16 mouse cellular contexts compared by ENCODE assay signal in genomic region chr11:61686906-61687453, GRCm38 (mm10). TPM values are rescaled to one million over a fixed set of nuclear protein-coding genes. Genes with fewer than 3 reads are reported as not detected.
DNase-seq lines count a peak whose midpoint lies in the region; ATAC-seq lines count a peak whose summit lies in the region.
"Had no signal": no experiment of that assay in that cellular context is flagged by ENCODE, and none has a peak within 500 bp of the region (broad histone marks: within the 10 kb centered on the region; RNA-seq: fewer than 3 reads in every experiment).

No protein-coding gene starts in this region.

- intact Hi-C loops in gastrocnemius, postnatal 14 days (cut with DNase I; ENCODE audit: low total_unique reads): no loop called here

- H3K9me3 ChIP-seq in megakaryocyte, embryonic 14.5 days: no peaks in the 10 kb centered on the region
- no peaks in the 10 kb centered on the region for H3K9me3 ChIP-seq in embryonic facial prominence, embryonic 13.5 days
- H3K9me3 ChIP-seq in liver, embryonic 13.5 days (replicated peaks): no peaks in the 10 kb centered on the region
- H3K9me3 ChIP-seq: limb, embryonic 12.5 days; midbrain, embryonic 12.5 days had no signal

- peak; percentile 28 for DNase-seq in liver, embryonic 13.5 days
- no peak for DNase-seq in gastrocnemius, postnatal 14 days
- DNase-seq in thymus, postnatal 4 days: no peak
- DNase-seq: adrenal gland, postnatal 36 days; gastrocnemius, postnatal 36 days; kidney, postnatal 14 days; lung, postnatal 14 days had no signal

- no peak overlapping the region for H3K9ac ChIP-seq in embryonic facial prominence, embryonic 13.5 days
- peak overlapping the region; percentile 84 for H3K9ac ChIP-seq in liver, embryonic 13.5 days
- H3K9ac ChIP-seq: limb, embryonic 12.5 days; midbrain, embryonic 12.5 days had no signal

- peak overlapping the region; percentile 24; the same call in 1 of the 2 replicates for H3K27ac ChIP-seq in embryonic facial prominence, embryonic 13.5 days
- peak overlapping the region; percentile 87 for H3K27ac ChIP-seq in liver, embryonic 13.5 days
- H3K27ac ChIP-seq: hindbrain, postnatal 0 days; limb, embryonic 12.5 days; midbrain, embryonic 12.5 days had no signal

- no peak for ATAC-seq in megakaryocyte, adult 5-6 weeks (ENCODE audit: poor library complexity, severe bottlenecking)
- ATAC-seq in embryonic facial prominence, embryonic 13.5 days (ENCODE audit: insufficient number of reproducible peaks, insufficient read depth, low FRiP score, low TSS enrichment, low read depth): no peak
- ATAC-seq in liver, embryonic 13.5 days (ENCODE audit: low read depth): no peak
- no peak for ATAC-seq in monocyte, adult 5-6 weeks (replicated peaks; ENCODE audit: insufficient number of reproducible peaks, low FRiP score, low TSS enrichment, poor library complexity, severe bottlenecking)
- ATAC-seq: hindbrain, postnatal 0 days had no signal

- H3K4me1 ChIP-seq in megakaryocyte, embryonic 14.5 days: peaks cover 73% of the 10 kb centered on the region
- peaks cover 28% of the 10 kb centered on the region for H3K4me1 ChIP-seq in embryonic facial prominence, embryonic 13.5 days
- peaks cover 68% of the 10 kb centered on the region for H3K4me1 ChIP-seq in liver, embryonic 13.5 days (replicated peaks)

- H3K27me3 ChIP-seq in megakaryocyte, embryonic 14.5 days (replicated peaks): peaks cover 83% of the 10 kb centered on the region
- peaks cover 36% of the 10 kb centered on the region for H3K27me3 ChIP-seq in embryonic facial prominence, embryonic 13.5 days
- peaks cover 15% of the 10 kb centered on the region for H3K27me3 ChIP-seq in liver, embryonic 13.5 days

- H3K36me3 ChIP-seq in megakaryocyte, embryonic 14.5 days (replicated peaks; ENCODE audit: low read length): peaks cover 31% of the 10 kb centered on the region
- H3K36me3 ChIP-seq in embryonic facial prominence, embryonic 13.5 days: no peaks in the 10 kb centered on the region
- peaks cover 15% of the 10 kb centered on the region; the same call in 1 of the 2 replicates for H3K36me3 ChIP-seq in liver, embryonic 13.5 days
- H3K36me3 ChIP-seq: limb, embryonic 12.5 days; midbrain, embryonic 12.5 days had no signal

- 0 out of 2 replicates have a peak overlapping the region, but pooled peaks have one; percentile 5 for H3K4me2 ChIP-seq in embryonic facial prominence, embryonic 13.5 days
- H3K4me2 ChIP-seq in liver, embryonic 13.5 days: peak overlapping the region; percentile 91
- H3K4me2 ChIP-seq: limb, embryonic 12.5 days; midbrain, embryonic 12.5 days had no signal

- peak overlapping the region; percentile 93 for H3K4me3 ChIP-seq in megakaryocyte, embryonic 14.5 days (replicated peaks)
- H3K4me3 ChIP-seq in embryonic facial prominence, embryonic 13.5 days: no peak overlapping the region
- H3K4me3 ChIP-seq in liver, embryonic 13.5 days (replicated peaks): peak overlapping the region; percentile 75
- H3K4me3 ChIP-seq: limb, embryonic 12.5 days; midbrain, embryonic 12.5 days had no signal

- WGBS in embryonic facial prominence, embryonic 13.5 days: 36% methylated on average over 10 of the region's 10 CpGs
- WGBS in liver, embryonic 13.5 days (ENCODE audit: insufficient replicate concordance): 40% methylated on average over 10 of the region's 10 CpGs

RNA-seq across cellular contexts. Expression of gene Fam83g, which starts 3.1 kb away (rescaled TPM):
- polyA plus RNA-seq in megakaryocyte, embryonic 14.5 days (2012; ENCODE audit: insufficient read depth, low replicate concordance): 5.2 and 5.9 TPM in 2 replicates
- not detected in 2 replicates for total RNA-seq in megakaryocyte, adult 5-6 weeks (2015)
- not detected in 2 replicates for total RNA-seq in megakaryocyte, adult 5-6 weeks (2017)
- polyA plus RNA-seq in embryonic facial prominence, embryonic 13.5 days (2015; fragmentation: Nextera tagmentation; extraction: Ambion mirVana): 2.8 and 3.9 TPM in 2 replicates
- polyA plus RNA-seq in liver, embryonic 13.5 days (2015; fragmentation: Nextera tagmentation; extraction: Ambion mirVana): 5.4 and 5.5 TPM in 2 replicates
- total RNA-seq in gastrocnemius, postnatal 14 days (2021): under 1 TPM; 0.09 to 0.10 TPM
- 0.10 TPM in 1 of 3 replicates, not detected in the others for total RNA-seq in monocyte, adult 5-6 weeks (2017)
- total RNA-seq: layer of hippocampus, postnatal 25 days had no signal

RNA-seq across cellular contexts. Expression of gene Slc5a10, which starts 33.6 kb away (rescaled TPM):
- polyA plus RNA-seq in megakaryocyte, embryonic 14.5 days (2012; ENCODE audit: insufficient read depth, low replicate concordance): 0.12 TPM in 1 of 2 replicates, not detected in the other
- total RNA-seq in megakaryocyte, adult 5-6 weeks (2015): not detected in 2 replicates
- not detected in 2 replicates for total RNA-seq in megakaryocyte, adult 5-6 weeks (2017)
- polyA plus RNA-seq in embryonic facial prominence, embryonic 13.5 days (2015; fragmentation: Nextera tagmentation; extraction: Ambion mirVana): not detected in 2 replicates
- polyA plus RNA-seq in liver, embryonic 13.5 days (2015; fragmentation: Nextera tagmentation; extraction: Ambion mirVana): not detected in 2 replicates
- not detected for total RNA-seq in gastrocnemius, postnatal 14 days (2021)
- total RNA-seq in monocyte, adult 5-6 weeks (2017): not detected in 3 replicates
- total RNA-seq: gastrocnemius, postnatal 36 days had no signal
- polyA plus RNA-seq: heart, postnatal 0 days; midbrain, embryonic 12.5 days had no signal

RNA-seq across cellular contexts. Expression of gene Grap, which starts 33.9 kb away (rescaled TPM):
- 5.2 and 14.2 TPM in 2 replicates for polyA plus RNA-seq in megakaryocyte, embryonic 14.5 days (2012; ENCODE audit: insufficient read depth, low replicate concordance)
- 0.85 and 2.4 TPM in 2 replicates for total RNA-seq in megakaryocyte, adult 5-6 weeks (2015)
- total RNA-seq in megakaryocyte, adult 5-6 weeks (2017): 3.5 and 4.3 TPM in 2 replicates
- 8.3 and 10.1 TPM in 2 replicates for polyA plus RNA-seq in embryonic facial prominence, embryonic 13.5 days (2015; fragmentation: Nextera tagmentation; extraction: Ambion mirVana)
- polyA plus RNA-seq in liver, embryonic 13.5 days (2015; fragmentation: Nextera tagmentation; extraction: Ambion mirVana): 4.8 and 5.0 TPM in 2 replicates
- total RNA-seq in gastrocnemius, postnatal 14 days (2021): 1 to 10 TPM; 7.0 to 9.9 TPM
- total RNA-seq in monocyte, adult 5-6 weeks (2017): 14.6 to 39.1 TPM (median 19.1 TPM) in 3 replicates
